8 mouse cellular contexts compared by ENCODE assay signal in the genomic region with DNA sequence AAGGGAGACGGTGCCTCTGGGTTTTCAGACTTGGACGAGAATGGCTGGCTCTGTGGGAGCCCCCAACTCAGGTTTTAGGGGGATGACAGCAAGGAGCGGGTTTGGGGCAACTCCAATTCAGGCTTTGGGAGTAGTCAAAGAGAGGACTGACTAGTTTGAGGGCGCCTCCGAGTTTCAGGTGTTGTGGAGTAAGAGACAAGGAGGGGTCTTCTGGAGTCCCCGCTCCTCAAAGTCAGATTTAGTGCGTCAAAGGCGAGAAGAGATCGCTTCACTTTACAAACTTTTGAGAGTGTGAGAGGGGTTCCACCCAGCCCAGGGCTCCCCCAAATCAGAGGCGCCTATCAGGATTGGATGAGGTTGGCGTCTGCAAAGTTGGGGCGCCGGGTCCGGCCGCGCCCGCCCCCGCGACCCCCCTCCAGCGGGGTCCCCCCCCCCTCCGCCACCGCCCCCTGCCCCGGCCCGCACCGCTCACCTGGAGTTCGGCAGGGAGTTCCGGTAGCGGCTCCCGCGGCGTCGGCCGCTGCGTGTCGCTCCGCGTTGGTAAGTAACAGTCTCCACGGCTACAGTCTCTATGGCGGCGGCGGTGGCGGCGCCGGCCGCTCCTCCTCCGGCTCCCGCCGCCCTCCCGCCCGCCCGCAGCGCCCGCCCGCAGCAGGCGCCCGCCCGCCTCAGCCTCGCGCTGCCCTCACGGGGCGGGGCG. TPM values are rescaled to one million over a fixed set of nuclear protein-coding genes. Genes with fewer than 3 reads are reported as not detected.
DNase-seq lines count a peak whose midpoint lies in the region; ATAC-seq and TF ChIP-seq lines count a peak whose summit lies in the region.

A gene (minus strand): TSS at position 603 of the 700 bp plus-strand sequence.

- no peaks in the 10 kb centered on the region for H3K36me3 ChIP-seq in heart, embryonic 12.5 days
- H3K36me3 ChIP-seq in limb, embryonic 13.5 days: no peaks in the 10 kb centered on the region
- H3K36me3 ChIP-seq in small intestine, adult 2 months (ENCODE audit: control insufficient read depth, insufficient read depth, low read length): no peaks in the 10 kb centered on the region

- peak within 1 kb of the TSS; percentile 91 for H3K4me2 ChIP-seq in heart, embryonic 12.5 days
- peak within 1 kb of the TSS; percentile 86 for H3K4me2 ChIP-seq in limb, embryonic 13.5 days (replicated peaks)

- peaks cover 23% of the 10 kb centered on the region for H3K27me3 ChIP-seq in heart, embryonic 12.5 days (replicated peaks)
- peaks cover 33% of the 10 kb centered on the region for H3K27me3 ChIP-seq in limb, embryonic 13.5 days
- H3K27me3 ChIP-seq in small intestine, adult 2 months (ENCODE audit: control insufficient read depth, insufficient read depth, low read length): peaks cover 13% of the 10 kb centered on the region

- no peak for TF ChIP-seq POLR2A in small intestine, adult 2 months (IDR thresholded peaks at IDR 0.05; ENCODE audit: low read depth, low read length)

- no peaks in the 10 kb centered on the region for H3K9me3 ChIP-seq in heart, embryonic 12.5 days (replicated peaks)
- no peaks in the 10 kb centered on the region for H3K9me3 ChIP-seq in limb, embryonic 13.5 days

- H3K27ac ChIP-seq in heart, embryonic 12.5 days (ENCODE audit: poor library complexity, severe bottlenecking): no peak within 1 kb of the TSS
- no peak within 1 kb of the TSS for H3K27ac ChIP-seq in limb, embryonic 13.5 days
- no peak within 1 kb of the TSS for H3K27ac ChIP-seq in small intestine, adult 2 months (ENCODE audit: insufficient read depth, low read depth, low read length)

- peak within 1 kb of the TSS; percentile 59 for H3K4me3 ChIP-seq in heart, embryonic 12.5 days
- H3K4me3 ChIP-seq in limb, embryonic 13.5 days: peak within 1 kb of the TSS; percentile 65
- peak within 1 kb of the TSS; percentile 61 for H3K4me3 ChIP-seq in small intestine, adult 2 months (ENCODE audit: low read depth, low read length)

- no peak for DNase-seq in heart, adult 9 months (ENCODE audit: low spot score in 2 of 2)
- peak; percentile 32 for DNase-seq in Muller cell, postnatal 12 days (ENCODE audit: inconsistent ontology term)
- DNase-seq in left cerebral cortex, adult 8-10 months (ENCODE audit: low spot score in 2 of 2): no peak
- DNase-seq in right cerebral cortex, postnatal 4 days: no peak

- TF ChIP-seq CTCF in small intestine, adult 2 months (IDR thresholded peaks at IDR 0.05; ENCODE audit: extremely low read depth, insufficient read length, insufficient replicate concordance, low read depth, low read length): no peak

- peaks cover 9% of the 10 kb centered on the region; the same call in 1 of the 2 replicates for H3K4me1 ChIP-seq in heart, embryonic 12.5 days (replicated peaks)
- H3K4me1 ChIP-seq in limb, embryonic 13.5 days: peaks cover 16% of the 10 kb centered on the region
- no peaks in the 10 kb centered on the region; the same call in 1 of the 2 replicates for H3K4me1 ChIP-seq in small intestine, adult 2 months (ENCODE audit: control insufficient read depth, insufficient read depth, insufficient read length, low read length)

- WGBS in heart, embryonic 12.5 days: under 1% methylated on average over 49 of the region's 62 CpGs
- under 1% methylated on average over 54 of the region's 62 CpGs for WGBS in limb, embryonic 13.5 days
- WGBS in small intestine, adult 2 months: 1% methylated on average over 56 of the region's 62 CpGs

- no peak for ATAC-seq in heart, embryonic 12.5 days (ENCODE audit: insufficient number of reproducible peaks, low FRiP score)
- ATAC-seq in erythroid progenitor cell, adult 5-6 weeks (replicated peaks; ENCODE audit: low FRiP score, poor library complexity, severe bottlenecking): no peak
- no peak for ATAC-seq in limb, embryonic 13.5 days (ENCODE audit: low FRiP score, low read depth)

- peak within 1 kb of the TSS; percentile 61 for H3K9ac ChIP-seq in heart, embryonic 12.5 days
- H3K9ac ChIP-seq in limb, embryonic 13.5 days: peak within 1 kb of the TSS; percentile 63

RNA-seq across cellular contexts. Expression of the gene that starts here (rescaled TPM):
- polyA plus RNA-seq in heart, embryonic 12.5 days (2016; fragmentation: Nextera tagmentation; extraction: Ambion mirVana): 3.8 and 4.4 TPM in 2 replicates
- total RNA-seq in erythroid progenitor cell, adult 5-6 weeks (2015; ENCODE audit: low replicate concordance): 101 and 107 TPM in 2 replicates
- 76.1 and 105 TPM in 2 replicates for total RNA-seq in erythroid progenitor cell, adult 5-6 weeks (2017; ENCODE audit: low replicate concordance)
- polyA plus RNA-seq in limb, embryonic 13.5 days (2015; fragmentation: Nextera tagmentation; extraction: Ambion mirVana): 4.5 and 4.9 TPM in 2 replicates
- polyA plus RNA-seq in small intestine, adult 2 months (2012; rRNA removed): 7.7 and 15.4 TPM in 2 replicates
- total RNA-seq in left cerebral cortex, adult 8-10 months (2022): 1 to 10 TPM; 2.1 to 4.1 (median 3.1) TPM

Comparison
In these comparisons a context has a peak if more than half of its experiments do, and no peak if none do; other contexts are left out.
1. RNA of the gene that starts here (total RNA-seq): 76.1 to 107 TPM in erythroid progenitor cell, adult 5-6 weeks; 2.1 to 4.1 TPM in left cerebral cortex, adult 8-10 months; every median in the first group is over 10 times any median in the second.
2. Peak in every context shown above with its lines, with median percentiles within 50 percentile points of each other: H3K4me3 ChIP-seq.